Mouse (Mus musculus): ENCODE data around the gene Sec63. TPM values are rescaled to one million over a fixed set of nuclear protein-coding genes. Genes with fewer than 3 reads are reported as not detected.

Gene Sec63
- 10 to 100 TPM; 39.2 to 49.4 TPM for total RNA-seq (2021)
- long read RNA-seq, full-length matches to known transcripts = 17 of 24 reads
- long read RNA-seq, partial matches to known transcripts = 3 of 24 reads
- long read RNA-seq, other reads (novel, unspliced or antisense) = 4 of 24 reads

- peak; percentile 97 to 98 for DNase-seq (ENCODE audit: low spot score in 2 of 2)
These were observed at the start of gene Sec63 for GRCm38 (mm10) chr10:42760999-42761900. Gene Sec63 (plus strand): TSS chr10:42761496.

GRCm38 (mm10) chr10:42714676-42715075 is 46.6 kb upstream of the Sec63 start:
- DNase-seq (ENCODE audit: low spot score in 2 of 2) = no peak

GRCm38 (mm10) chr10:42715366-42716035 is 45.8 kb upstream of the Sec63 start:
- no peak for DNase-seq (ENCODE audit: low spot score in 2 of 2)

- DNase-seq (ENCODE audit: low spot score in 2 of 2) = no peak
These were observed 39.2 kb upstream of the Sec63 start for GRCm38 (mm10) chr10:42722116-42722515.

- DNase-seq (ENCODE audit: low spot score in 2 of 2) = no peak
These were observed 37.7 kb upstream of the Sec63 start for GRCm38 (mm10) chr10:42723275-42724232.

GRCm38 (mm10) chr10:42729607-42730006 is 31.7 kb upstream of the Sec63 start:
- no peak for DNase-seq (ENCODE audit: low spot score in 2 of 2)

GRCm38 (mm10) chr10:42734546-42735060 is 26.7 kb upstream of the Sec63 start:
- DNase-seq (ENCODE audit: low spot score in 2 of 2) = peak; percentile 25 to 60

- no peak for DNase-seq (ENCODE audit: low spot score in 2 of 2)
These were observed 9.5 kb upstream of the Sec63 start for GRCm38 (mm10) chr10:42751813-42752212.

GRCm38 (mm10) chr10:42754341-42754740 is 7.0 kb upstream of the Sec63 start:
- DNase-seq (ENCODE audit: low spot score in 2 of 2) = no peak

GRCm38 (mm10) chr10:42759741-42760140 is 1.6 kb upstream of the Sec63 start:
- DNase-seq (ENCODE audit: low spot score in 2 of 2) = no peak

- peak in 1 of 2 experiments; percentile 15 for DNase-seq (ENCODE audit: low spot score in 2 of 2)
These were observed 967 bp upstream of the Sec63 start for GRCm38 (mm10) chr10:42760329-42760728.

- DNase-seq (ENCODE audit: low spot score in 2 of 2) = no peak
These were observed 789 bp downstream of the Sec63 start for GRCm38 (mm10) chr10:42761901-42762669.

- DNase-seq (ENCODE audit: low spot score in 2 of 2) = no peak
These were observed 1.4 kb downstream of the Sec63 start for GRCm38 (mm10) chr10:42762670-42763058.

- DNase-seq (ENCODE audit: low spot score in 2 of 2) = no peak
These were observed 1.9 kb downstream of the Sec63 start for GRCm38 (mm10) chr10:42763246-42763645.

GRCm38 (mm10) chr10:42765344-42765743 is 4.0 kb downstream of the Sec63 start:
- DNase-seq (ENCODE audit: low spot score in 2 of 2) = no peak

- DNase-seq (ENCODE audit: low spot score in 2 of 2) = no peak
These were observed 14.2 kb downstream of the Sec63 start for GRCm38 (mm10) chr10:42775450-42775849.

GRCm38 (mm10) chr10:42780753-42781152 is 19.5 kb downstream of the Sec63 start:
- no peak for DNase-seq (ENCODE audit: low spot score in 2 of 2)

GRCm38 (mm10) chr10:42781672-42782071 is 20.4 kb downstream of the Sec63 start:
- no peak for DNase-seq (ENCODE audit: low spot score in 2 of 2)

- DNase-seq (ENCODE audit: low spot score in 2 of 2) = no peak
These were observed 39.6 kb downstream of the Sec63 start for GRCm38 (mm10) chr10:42800922-42801321.

GRCm38 (mm10) chr10:42825923-42826322 is 64.6 kb downstream of the Sec63 start:
- no peak for DNase-seq (ENCODE audit: low spot score in 2 of 2)

Measured in layer of hippocampus, postnatal 10 days (tissue).